Mouse (Mus musculus): ENCODE measurements around the gene Fgfr2. TPM values are rescaled to one million over a fixed set of nuclear protein-coding genes. Genes with fewer than 3 reads are reported as not detected.
"Not testable (repeated sequence)": the region's sequence is repeated elsewhere in the genome, so short reads cannot be mapped to it uniquely, and the experiment has no call there.

The Fgfr2 gene
- total RNA-seq, 2 experiments from 2014 or later, result 35.8 to 40.8 TPM

- intact Hi-C loops (cut with DNase I), result no loop called here
- DNase-seq, result no peak
Observed at GRCm38 (mm10) chr7:131062541-131062940, 2060.6 kb downstream of the Fgfr2 start.

- DNase-seq, result peak; percentile 22
- intact Hi-C loops (cut with DNase I), result not testable (repeated sequence)
Observed at GRCm38 (mm10) chr7:131059808-131060207, 2063.3 kb downstream of the Fgfr2 start.

GRCm38 (mm10) chr7:131057918-131058317 lies 2065.2 kb downstream of the Fgfr2 start:
- DNase-seq; intact Hi-C loops (cut with DNase I): not testable (repeated sequence)

GRCm38 (mm10) chr7:131054808-131055370 lies 2068.3 kb downstream of the Fgfr2 start:
- intact Hi-C loops (cut with DNase I), result no loop called here

GRCm38 (mm10) chr7:131049829-131050228 lies 2073.3 kb downstream of the Fgfr2 start:
- DNase-seq; intact Hi-C loops (cut with DNase I): not testable (repeated sequence)

More at GRCm38 (mm10) chr7:131054808-131055370, 2068.3 kb downstream of the Fgfr2 start:
- no peak for DNase-seq

GRCm38 (mm10) chr7:131045258-131045835 lies 2077.8 kb downstream of the Fgfr2 start:
- intact Hi-C loops (cut with DNase I); DNase-seq: not testable (repeated sequence)

GRCm38 (mm10) chr7:131042657-131043056 lies 2080.5 kb downstream of the Fgfr2 start:
- intact Hi-C loops (cut with DNase I), result no loop called here

GRCm38 (mm10) chr7:131040760-131041159 lies 2082.4 kb downstream of the Fgfr2 start:
- intact Hi-C loops (cut with DNase I); DNase-seq: not testable (repeated sequence)

More at GRCm38 (mm10) chr7:131042657-131043056, 2080.5 kb downstream of the Fgfr2 start:
- peak; percentile 12 for DNase-seq

GRCm38 (mm10) chr7:131037083-131037482 lies 2086.1 kb downstream of the Fgfr2 start:
- intact Hi-C loops (cut with DNase I), result no loop called here
- DNase-seq, result no peak

- no peak for DNase-seq
- intact Hi-C loops (cut with DNase I), result no loop called here
Observed at GRCm38 (mm10) chr7:131036396-131036795, 2086.8 kb downstream of the Fgfr2 start.

GRCm38 (mm10) chr7:131031755-131032154 lies 2091.4 kb downstream of the Fgfr2 start, which contains the start of gene Dmbt1:
Gene Dmbt1, plus strand, starts transcription at chr7:131032053.
- no peak for DNase-seq
- intact Hi-C loops (cut with DNase I), result no loop called here

GRCm38 (mm10) chr7:131027557-131027956 lies 2095.6 kb downstream of the Fgfr2 start:
- intact Hi-C loops (cut with DNase I), result no loop called here

GRCm38 (mm10) chr7:131024807-131025206 lies 2098.3 kb downstream of the Fgfr2 start:
- DNase-seq, result no peak
- intact Hi-C loops (cut with DNase I), result no loop called here

More at GRCm38 (mm10) chr7:131027557-131027956, 2095.6 kb downstream of the Fgfr2 start:
- DNase-seq, result no peak

GRCm38 (mm10) chr7:131019181-131019580 lies 2104.0 kb downstream of the Fgfr2 start:
- DNase-seq, result no peak
- intact Hi-C loops (cut with DNase I), result no loop called here

GRCm38 (mm10) chr7:131011901-131012300 lies 2111.2 kb downstream of the Fgfr2 start:
- intact Hi-C loops (cut with DNase I), result no loop called here
- DNase-seq, result no peak

- intact Hi-C loops (cut with DNase I), result no loop called here
- no peak for DNase-seq
Observed at GRCm38 (mm10) chr7:131009178-131009577, 2114.0 kb downstream of the Fgfr2 start.

- intact Hi-C loops (cut with DNase I), result no loop called here
- no peak for DNase-seq
Observed at GRCm38 (mm10) chr7:131007221-131007620, 2115.9 kb downstream of the Fgfr2 start.

GRCm38 (mm10) chr7:131004071-131004470 lies 2119.1 kb downstream of the Fgfr2 start:
- DNase-seq, result no peak
- intact Hi-C loops (cut with DNase I), result no loop called here

GRCm38 (mm10) chr7:131001976-131002726 lies 2121.0 kb downstream of the Fgfr2 start:
- intact Hi-C loops (cut with DNase I), result no loop called here

GRCm38 (mm10) chr7:130993907-130994306 lies 2129.2 kb downstream of the Fgfr2 start:
- no peak for DNase-seq
- intact Hi-C loops (cut with DNase I), result no loop called here

More at GRCm38 (mm10) chr7:131001976-131002726, 2121.0 kb downstream of the Fgfr2 start:
- DNase-seq, result no peak

GRCm38 (mm10) chr7:130991174-130991789 lies 2131.9 kb downstream of the Fgfr2 start:
- intact Hi-C loops (cut with DNase I), result no loop called here

More at GRCm38 (mm10) chr7:130991174-130991789, 2131.9 kb downstream of the Fgfr2 start:
- no peak for DNase-seq

All from left cerebral cortex, postnatal 4 days (tissue).